Mouse (Mus musculus) ES-Bruce4 (cell line): ENCODE data around the gene Slc31a1.

Experiments used
- CTCF ChIP-seq: IDR thresholded peaks from one replicate; pipeline ENCODE4 v1.8.1; 2011; ENCODE audit warnings: low read depth, low read length
- POLR2A ChIP-seq: IDR thresholded peaks from one replicate; pipeline ENCODE4 v1.8.1; 2011; ENCODE audit warnings: low read length; ENCODE audit not compliant: insufficient read depth

- TF ChIP-seq CTCF (no peak), POLR2A (no peak)
These were observed 13.1 kb downstream of the Slc31a1 start for GRCm38 (mm10) chr4:62373668-62374067.
